Mouse (Mus musculus): Measurements from ENCODE around the gene Kremen2. TPM values are rescaled to one million over a fixed set of nuclear protein-coding genes. Genes with fewer than 3 reads are reported as not detected.

Gene Kremen2
- polyA plus RNA-seq, 1 experiment from 2014 or later = 0.17 TPM

DNA sequence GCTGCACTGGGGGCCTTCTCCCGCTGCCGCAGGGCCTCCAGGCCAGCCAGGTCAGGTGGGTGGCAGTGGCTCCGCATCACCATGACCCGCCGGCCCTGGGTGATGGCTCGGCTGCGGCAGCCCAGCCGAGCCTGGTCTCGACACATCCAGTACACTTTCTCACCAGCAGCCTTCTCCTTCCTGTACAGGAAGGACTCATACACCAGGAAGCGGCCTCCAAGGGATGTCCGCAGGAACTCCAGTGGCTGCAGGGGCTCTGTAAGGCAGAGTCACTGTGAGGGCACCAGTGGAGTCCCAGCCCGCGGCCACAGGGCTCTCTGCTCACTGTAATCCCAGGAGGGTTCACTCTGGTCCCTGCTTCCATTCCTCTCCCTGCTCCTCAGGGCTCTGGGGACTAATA, 10.1 kb upstream of the Kremen2 start:
- H3K27ac ChIP-seq = no peak overlapping the region
- ATAC-seq = no peak; the same call in 1 of the 2 replicates
- no peak overlapping the region for H3K4me3 ChIP-seq
- H3K9ac ChIP-seq = no peak overlapping the region
- H3K9me3 ChIP-seq (replicated peaks) = no peaks in the 10 kb centered on the region
- H3K4me1 ChIP-seq = no peaks in the 10 kb centered on the region
- H3K27me3 ChIP-seq (replicated peaks) = no peaks in the 10 kb centered on the region
- WGBS (ENCODE audit: insufficient replicate concordance) = 63% methylated on average over 13 of the region's 13 CpGs
- H3K4me2 ChIP-seq = no peak overlapping the region
- peaks cover 67% of the 10 kb centered on the region for H3K36me3 ChIP-seq

DNA sequence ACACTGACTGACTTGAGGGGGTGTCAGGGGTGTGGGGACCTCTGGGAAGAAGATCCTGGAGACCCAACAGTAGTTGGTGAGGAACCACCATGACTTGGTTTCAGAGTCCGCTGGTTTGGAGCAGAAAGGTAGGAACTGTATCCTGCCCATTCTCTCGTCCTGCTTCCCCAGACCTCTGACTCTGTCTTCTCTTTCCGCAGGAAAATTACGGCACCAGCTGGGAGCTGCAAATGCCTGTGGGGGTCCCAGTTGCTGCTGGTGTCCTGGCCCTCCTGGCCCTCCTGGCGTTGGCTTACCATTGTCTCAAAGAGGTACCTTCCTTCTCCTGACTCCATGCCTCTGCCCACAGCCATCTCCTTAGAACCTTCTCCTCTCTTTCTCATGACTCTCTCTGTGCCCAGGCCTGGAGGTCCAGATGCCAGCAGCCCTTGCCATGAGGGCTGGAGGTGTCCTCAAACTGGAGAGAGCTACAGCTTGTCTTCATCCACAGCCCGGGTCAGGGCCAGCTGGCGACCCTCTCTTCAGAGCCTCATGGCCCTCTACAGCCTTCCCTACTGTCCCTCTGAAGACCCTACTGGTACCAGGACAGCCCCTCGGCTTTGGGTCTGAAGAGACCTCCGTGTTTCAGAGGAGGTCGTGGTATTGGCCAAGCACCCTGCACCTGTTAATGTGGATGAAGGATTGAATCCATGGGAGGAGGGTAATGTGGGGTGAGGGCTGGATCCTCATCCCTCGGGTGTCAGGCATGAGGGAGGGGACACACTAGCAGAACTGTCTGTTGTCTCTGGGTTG, 4.0 kb upstream of the Kremen2 start:
- 64% methylated on average over 11 of the region's 11 CpGs for WGBS (ENCODE audit: insufficient replicate concordance)
- peak overlapping the region; percentile 36 for H3K4me3 ChIP-seq
- H3K27ac ChIP-seq = no peak overlapping the region
- 0 out of 2 replicates have a peak, but pooled peaks have one; percentile 16 for ATAC-seq
- no peak overlapping the region for H3K9ac ChIP-seq
- peaks cover 20% of the 10 kb centered on the region for H3K4me1 ChIP-seq
- H3K27me3 ChIP-seq (replicated peaks) = peaks cover 43% of the 10 kb centered on the region
- no peaks in the 10 kb centered on the region for H3K9me3 ChIP-seq (replicated peaks)
- H3K36me3 ChIP-seq = peaks cover 21% of the 10 kb centered on the region
- H3K4me2 ChIP-seq = peak overlapping the region; percentile 57

DNA sequence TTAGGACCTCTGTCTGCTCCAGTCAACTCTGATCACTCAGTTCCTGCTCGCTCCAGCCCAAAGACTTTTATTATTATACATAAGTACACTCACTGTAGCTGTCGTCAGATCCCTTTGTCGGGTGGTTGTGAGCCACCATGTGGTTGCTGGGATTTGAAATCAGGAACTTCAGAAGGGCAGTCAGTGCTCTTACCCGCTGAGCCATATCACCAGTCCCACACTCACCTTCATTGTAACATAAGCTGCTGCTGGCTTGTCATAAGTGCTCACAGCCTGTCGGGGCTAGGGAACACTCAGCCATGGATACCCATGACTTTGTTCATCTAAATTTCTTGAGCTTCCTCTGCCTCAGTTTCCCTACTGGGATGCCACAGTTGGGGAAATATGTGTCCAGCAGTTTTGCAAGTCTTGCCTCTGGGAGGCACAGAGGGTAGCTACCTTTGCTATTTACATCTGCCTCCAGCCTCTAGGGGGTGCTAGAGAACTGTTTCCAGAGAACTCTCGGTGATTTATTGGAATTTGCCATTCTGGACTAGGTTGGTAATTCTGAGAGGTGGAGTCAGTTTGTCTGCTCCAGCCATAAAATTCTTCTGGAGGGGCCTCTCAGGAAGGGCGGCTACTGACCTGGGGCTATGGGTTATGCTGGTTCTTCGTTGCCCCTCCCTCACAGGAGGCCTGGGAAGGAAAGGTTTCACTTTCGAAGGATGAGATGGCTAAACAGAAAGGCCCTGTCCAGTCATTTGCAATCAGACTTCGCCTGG, 3.2 kb upstream of the Kremen2 start:
- 0 out of 2 replicates have a peak, but pooled peaks have one; percentile 8 for ATAC-seq
- peaks cover 21% of the 10 kb centered on the region for H3K36me3 ChIP-seq
- no peak overlapping the region for H3K27ac ChIP-seq
- H3K4me2 ChIP-seq = peak overlapping the region; percentile 57
- peaks cover 51% of the 10 kb centered on the region for H3K27me3 ChIP-seq (replicated peaks)
- H3K4me3 ChIP-seq = peak overlapping the region; percentile 36
- H3K9me3 ChIP-seq (replicated peaks) = no peaks in the 10 kb centered on the region
- WGBS (ENCODE audit: insufficient replicate concordance) = 25% methylated on average over 10 of the region's 10 CpGs
- H3K4me1 ChIP-seq = peaks cover 20% of the 10 kb centered on the region
- no peak overlapping the region for H3K9ac ChIP-seq

DNA sequence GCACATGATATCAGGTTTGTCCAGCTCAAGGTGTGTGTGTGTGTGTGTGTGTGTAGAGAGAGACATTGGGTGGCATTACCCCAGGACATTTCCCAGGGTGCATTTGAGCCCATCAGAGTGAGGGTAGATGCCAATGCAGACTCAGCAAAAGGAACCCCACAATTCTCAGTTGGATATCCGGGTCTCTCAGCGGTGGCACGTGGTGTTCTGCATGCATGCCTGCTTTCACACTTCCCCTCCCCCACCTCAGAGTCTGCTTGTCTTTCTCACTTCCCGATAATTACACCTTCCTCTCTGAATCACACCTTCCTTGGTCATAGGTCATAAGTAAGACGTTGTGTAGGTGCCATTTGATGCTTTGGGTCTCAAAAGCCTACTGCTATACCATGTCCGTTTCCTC, 2.4 kb upstream of the Kremen2 start:
- Histone ChIP-seq H3K4me2 (no peak overlapping the region), H3K4me1 (peaks cover 20% of the 10 kb centered on the region), H3K4me3 (no peak overlapping the region), H3K27me3 (replicated peaks) (peaks cover 59% of the 10 kb centered on the region), H3K27ac (no peak overlapping the region), H3K36me3 (peaks cover 14% of the 10 kb centered on the region), H3K9ac (no peak overlapping the region), H3K9me3 (replicated peaks) (no peaks in the 10 kb centered on the region)
- 29% methylated on average over 6 of the region's 6 CpGs for WGBS (ENCODE audit: insufficient replicate concordance)
- ATAC-seq = no peak

DNA sequence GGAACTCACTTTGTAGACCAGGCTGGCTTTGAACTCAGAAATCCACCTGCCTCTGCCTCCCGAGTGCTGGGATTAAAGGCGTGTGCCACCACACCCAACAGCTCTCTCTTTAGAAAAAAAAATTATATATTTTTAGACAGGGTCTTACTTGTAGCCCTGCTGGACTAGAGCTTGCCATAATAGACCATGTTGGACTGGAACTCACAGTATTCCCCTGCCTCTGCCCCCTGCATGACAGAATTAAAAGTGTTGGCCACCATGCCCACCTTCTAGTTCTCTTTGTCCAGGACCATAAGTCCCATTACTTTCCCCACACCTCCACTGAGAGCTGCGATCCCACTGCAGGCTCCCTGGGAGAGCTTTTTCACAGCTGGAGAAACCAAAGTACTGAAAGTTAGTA, 1.8 kb upstream of the Kremen2 start:
- no peak overlapping the region for H3K4me2 ChIP-seq
- peaks cover 9% of the 10 kb centered on the region for H3K36me3 ChIP-seq
- H3K4me3 ChIP-seq = no peak overlapping the region
- peaks cover 64% of the 10 kb centered on the region for H3K27me3 ChIP-seq (replicated peaks)
- 68% methylated on average over 3 of the region's 3 CpGs for WGBS (ENCODE audit: insufficient replicate concordance)
- H3K27ac ChIP-seq = no peak overlapping the region
- peaks cover 22% of the 10 kb centered on the region for H3K4me1 ChIP-seq
- H3K9me3 ChIP-seq (replicated peaks) = no peaks in the 10 kb centered on the region
- no peak for ATAC-seq
- H3K9ac ChIP-seq = no peak overlapping the region

DNA sequence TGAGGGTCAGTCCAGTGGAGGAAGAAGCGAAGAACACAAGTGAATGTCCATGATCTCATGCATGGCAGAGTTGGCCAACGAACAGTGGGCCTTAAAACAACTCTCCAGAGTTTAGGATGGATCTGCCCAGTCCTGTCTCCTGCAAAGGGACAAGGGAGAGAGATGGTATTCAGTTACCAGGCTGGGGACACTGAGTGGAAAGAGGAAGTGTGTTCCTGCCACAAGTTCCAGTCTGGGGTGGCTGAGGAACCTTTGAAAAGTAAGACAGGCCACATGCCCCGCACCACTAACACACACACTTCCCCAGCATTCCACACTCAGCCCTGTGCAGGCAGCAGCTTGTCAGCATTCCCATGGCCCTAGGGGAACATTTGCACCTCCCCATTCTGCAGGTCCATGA, 1.1 kb upstream of the Kremen2 start:
- H3K4me2 ChIP-seq = no peak overlapping the region
- 43% methylated on average over 3 of the region's 3 CpGs for WGBS (ENCODE audit: insufficient replicate concordance)

DNA sequence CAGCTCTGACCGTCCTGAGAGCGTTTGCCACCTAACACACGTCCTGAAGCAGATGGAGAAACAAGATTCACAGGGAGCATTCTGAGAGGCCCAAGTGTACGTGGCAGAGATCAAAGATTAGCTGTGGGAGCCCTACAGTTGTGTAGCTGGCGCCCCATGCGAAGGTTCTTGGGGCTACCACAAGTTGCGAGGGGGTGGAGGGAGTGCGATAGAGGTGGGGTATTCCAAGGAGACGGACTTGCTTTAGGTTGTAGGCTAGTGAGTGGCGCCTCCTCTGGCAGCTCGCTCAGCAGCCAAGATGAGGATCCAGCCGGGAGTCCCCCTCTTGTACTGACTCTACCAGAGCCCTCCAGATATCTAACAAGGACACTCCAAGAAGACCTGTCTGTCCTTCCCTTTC, 678 bp upstream of the Kremen2 start:
- Histone ChIP-seq H3K27me3 (replicated peaks) (peaks cover 76% of the 10 kb centered on the region), H3K4me1 (peaks cover 32% of the 10 kb centered on the region), H3K9ac (no peak overlapping the region), H3K36me3 (no peaks in the 10 kb centered on the region), H3K9me3 (replicated peaks) (no peaks in the 10 kb centered on the region), H3K4me3 (peak overlapping the region; percentile 28; the same call in 1 of the 2 replicates), H3K27ac (no peak overlapping the region), H3K4me2 (peak overlapping the region; percentile 54)
- WGBS (ENCODE audit: insufficient replicate concordance) = 6% methylated on average over 12 of the region's 12 CpGs
- no peak for ATAC-seq

More for the DNA sequence above, 1.1 kb upstream of the Kremen2 start:
- H3K4me3 ChIP-seq = no peak overlapping the region
- no peak for ATAC-seq
- H3K27me3 ChIP-seq (replicated peaks) = peaks cover 71% of the 10 kb centered on the region
- H3K36me3 ChIP-seq = 0 out of 2 replicates have a peak, but pooled peaks cover 2% of the 10 kb centered on the region
- H3K9me3 ChIP-seq (replicated peaks) = no peaks in the 10 kb centered on the region
- no peak overlapping the region for H3K9ac ChIP-seq
- H3K27ac ChIP-seq = no peak overlapping the region
- peaks cover 29% of the 10 kb centered on the region for H3K4me1 ChIP-seq

DNA sequence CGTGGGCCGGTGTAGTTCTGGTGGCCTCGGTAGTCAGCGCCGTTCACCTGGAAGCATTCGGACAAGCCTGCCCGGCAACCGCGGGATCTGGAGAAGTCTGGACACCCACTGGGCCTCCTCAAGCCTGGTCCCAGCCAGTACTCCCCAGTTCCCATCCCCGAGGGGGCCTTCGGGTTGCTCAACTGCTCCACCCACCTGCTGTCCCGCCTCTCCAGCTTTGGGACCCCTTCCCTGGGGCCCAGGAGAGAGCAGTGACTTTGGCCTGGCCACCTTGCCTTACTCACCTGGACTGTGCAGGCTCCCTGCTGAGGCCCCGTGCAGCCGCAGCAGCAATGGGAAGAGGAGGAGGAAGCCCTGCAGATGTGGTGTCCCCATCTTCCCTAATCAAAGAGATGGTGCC, 982 bp downstream of the Kremen2 start:
- Histone ChIP-seq H3K27ac (no peak overlapping the region), H3K9me3 (replicated peaks) (no peaks in the 10 kb centered on the region), H3K27me3 (replicated peaks) (peaks cover 92% of the 10 kb centered on the region), H3K36me3 (no peaks in the 10 kb centered on the region), H3K9ac (no peak overlapping the region), H3K4me1 (peaks cover 46% of the 10 kb centered on the region), H3K4me2 (no peak overlapping the region), H3K4me3 (no peak overlapping the region)
- ATAC-seq = no peak
- 5% methylated on average over 14 of the region's 14 CpGs for WGBS (ENCODE audit: insufficient replicate concordance)

DNA sequence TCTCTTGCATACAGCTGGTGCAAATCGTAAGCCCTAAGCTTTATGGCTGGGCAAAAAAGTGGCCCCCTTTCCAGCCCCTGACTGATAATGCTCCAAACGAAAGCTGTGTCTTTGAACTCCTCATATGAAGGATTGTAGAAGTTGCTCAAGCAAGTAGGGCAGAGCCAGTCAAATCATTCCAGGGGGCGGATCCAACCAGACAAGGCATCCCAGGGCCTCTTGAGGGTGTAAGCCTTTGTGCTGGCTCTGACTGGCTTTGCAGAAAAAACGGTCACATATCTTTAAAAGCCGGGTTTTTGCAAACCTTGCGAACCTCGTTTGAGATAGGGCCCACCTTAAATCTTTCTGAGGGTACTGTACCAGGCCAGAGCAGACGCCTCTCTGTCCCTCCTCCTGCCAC, 1.6 kb downstream of the Kremen2 start:
- H3K4me1 ChIP-seq = peaks cover 46% of the 10 kb centered on the region

DNA sequence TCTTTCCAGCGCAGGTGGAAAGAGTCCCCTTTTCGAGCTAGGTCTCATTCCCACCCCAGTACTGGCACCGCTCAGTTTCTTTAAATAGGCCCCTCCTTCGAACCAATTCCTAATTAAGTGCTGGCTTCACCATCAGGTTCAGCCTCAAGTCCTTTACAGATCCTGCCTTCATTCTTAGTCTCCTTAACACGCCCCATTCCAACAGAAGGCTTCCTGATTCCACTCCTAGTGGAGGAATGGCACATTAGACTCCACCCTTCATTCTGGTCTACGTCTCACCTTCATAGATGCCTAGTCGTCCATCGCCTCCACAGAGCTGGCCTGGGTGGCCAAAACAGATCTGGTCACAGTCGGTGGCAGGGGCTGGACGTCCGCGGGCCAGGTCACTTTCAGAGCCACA, 2.7 kb downstream of the Kremen2 start:
- H3K9ac ChIP-seq = no peak overlapping the region
- H3K4me1 ChIP-seq = peaks cover 52% of the 10 kb centered on the region
- no peaks in the 10 kb centered on the region; the same call in 1 of the 2 replicates for H3K36me3 ChIP-seq
- H3K27me3 ChIP-seq (replicated peaks) = peaks cover 100% of the 10 kb centered on the region
- no peak overlapping the region; the same call in 1 of the 2 replicates for H3K4me2 ChIP-seq
- no peaks in the 10 kb centered on the region for H3K9me3 ChIP-seq (replicated peaks)
- H3K4me3 ChIP-seq = no peak overlapping the region
- H3K27ac ChIP-seq = no peak overlapping the region
- WGBS (ENCODE audit: insufficient replicate concordance) = 53% methylated on average over 12 of the region's 12 CpGs
- ATAC-seq = no peak

More for the DNA sequence above, 1.6 kb downstream of the Kremen2 start:
- Histone ChIP-seq H3K9me3 (replicated peaks) (no peaks in the 10 kb centered on the region), H3K4me2 (no peak overlapping the region), H3K9ac (no peak overlapping the region), H3K27ac (no peak overlapping the region), H3K36me3 (no peaks in the 10 kb centered on the region), H3K4me3 (no peak overlapping the region), H3K27me3 (replicated peaks) (peaks cover 98% of the 10 kb centered on the region)
- 17% methylated on average over 8 of the region's 8 CpGs for WGBS (ENCODE audit: insufficient replicate concordance)
- no peak for ATAC-seq

DNA sequence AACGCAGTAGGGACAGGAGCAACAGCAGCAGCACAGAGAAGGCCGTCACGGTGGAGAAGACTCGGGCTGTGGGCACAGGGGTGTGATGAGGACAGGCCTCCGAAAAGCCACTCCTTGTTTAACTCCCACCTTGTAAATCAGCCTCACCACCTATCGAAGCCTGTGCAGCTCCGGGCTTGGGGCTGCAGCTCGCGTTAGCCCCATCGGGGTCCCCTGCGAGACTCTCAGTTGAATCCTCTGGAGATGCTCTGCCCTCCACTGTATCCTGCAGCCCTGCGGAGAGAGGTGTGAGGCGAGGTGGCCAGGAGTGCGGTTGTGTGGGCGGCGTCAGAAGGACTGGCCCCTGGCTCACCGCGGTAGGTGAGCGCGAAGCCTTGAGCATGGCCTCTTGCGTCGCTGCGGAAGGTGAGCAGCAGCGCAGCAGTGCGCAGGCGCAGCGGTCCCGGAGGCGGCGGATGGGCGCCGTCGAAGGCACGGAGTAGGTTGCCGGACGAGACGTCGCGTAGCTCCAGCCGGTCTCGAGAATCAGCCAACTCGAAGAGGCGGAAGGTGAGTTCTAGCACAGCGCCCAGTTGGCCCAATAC, 3.3 kb downstream of the Kremen2 start:
- Histone ChIP-seq H3K4me2 (peak overlapping the region; percentile 34), H3K9me3 (replicated peaks) (no peaks in the 10 kb centered on the region), H3K4me1 (peaks cover 52% of the 10 kb centered on the region), H3K9ac (no peak overlapping the region), H3K4me3 (peak overlapping the region; percentile 28), H3K27me3 (replicated peaks) (peaks cover 100% of the 10 kb centered on the region), H3K36me3 (peaks cover 5% of the 10 kb centered on the region; the same call in 1 of the 2 replicates), H3K27ac (no peak overlapping the region)
- 8% methylated on average over 44 of the region's 44 CpGs for WGBS (ENCODE audit: insufficient replicate concordance)
- no peak for ATAC-seq

All from liver, embryonic 12.5 days (tissue).